Mouse (Mus musculus) bone marrow macrophage, adult 2 months (primary cell): ENCODE results near the gene Cox10. TPM values are rescaled to one million over a fixed set of nuclear protein-coding genes. Genes with fewer than 3 reads are reported as not detected.

Source experiments
- H3K27ac ChIP-seq: 2 replicates; pipeline ENCODE4 v1.5.1; 2012; ENCODE audit warnings: low read depth, low read length; ENCODE audit not compliant: insufficient read depth
- H3K4me1 ChIP-seq: 2 replicates; pipeline ENCODE4 v1.6.1; 2012; ENCODE audit warnings: low read length; ENCODE audit not compliant: control insufficient read depth, insufficient read depth
- H3K4me3 ChIP-seq: 2 replicates; pipeline ENCODE4 v1.5.1; 2012; ENCODE audit warnings: mild to moderate bottlenecking, low read length, moderate library complexity; ENCODE audit not compliant: insufficient read depth
- CTCF ChIP-seq: IDR thresholded peaks from 2 replicates; pipeline ENCODE4 v1.5.1; 2012; ENCODE audit warnings: low read depth, mild to moderate bottlenecking, low read length, moderate library complexity
- POLR2A ChIP-seq: IDR thresholded peaks from 2 replicates; pipeline ENCODE4 v1.6.1; 2012; ENCODE audit warnings: mild to moderate bottlenecking, low read depth, low read length, borderline replicate concordance
- polyA plus RNA-seq: library from polyadenylated mRNA; stranded (reverse); fragments of >200 nt; gene quantifications from 2 replicates; pipeline ENCODE4 v1.2.4, GENCODE M21; 2012; ENCODE audit not compliant: missing spikeins, insufficient read depth, insufficient read length

Cox10 gene
- polyA plus RNA-seq, 1 experiment, result 6.0 TPM

GRCm38 (mm10) chr11:63968388-63969035 lies 110.8 kb downstream of the Cox10 start:
- Histone ChIP-seq H3K27ac (no peak overlapping the region), H3K4me1 (no peaks in the 10 kb centered on the region; the same call in 1 of the 2 replicates), H3K4me3 (no peak overlapping the region)
- TF ChIP-seq CTCF (no peak), POLR2A (no peak)

- Histone ChIP-seq H3K4me3 (no peak overlapping the region), H3K27ac (no peak overlapping the region), H3K4me1 (no peaks in the 10 kb centered on the region; the same call in 1 of the 2 replicates)
- TF ChIP-seq CTCF, result no peak
- TF ChIP-seq POLR2A, result no peak
Observed at GRCm38 (mm10) chr11:63967641-63968387, 111.5 kb downstream of the Cox10 start.

- Histone ChIP-seq H3K27ac (no peak overlapping the region), H3K4me3 (no peak overlapping the region), H3K4me1 (no peaks in the 10 kb centered on the region; the same call in 1 of the 2 replicates)
- TF ChIP-seq CTCF (no peak), POLR2A (no peak)
Observed at GRCm38 (mm10) chr11:63965437-63965836, 113.8 kb downstream of the Cox10 start.

- TF ChIP-seq POLR2A, result no peak
- no peak for TF ChIP-seq CTCF
- Histone ChIP-seq H3K4me3 (no peak overlapping the region), H3K27ac (no peak overlapping the region), H3K4me1 (no peaks in the 10 kb centered on the region)
Observed at GRCm38 (mm10) chr11:63957207-63957606, 122.1 kb downstream of the Cox10 start.

GRCm38 (mm10) chr11:63956748-63957147 lies 122.5 kb downstream of the Cox10 start:
- Histone ChIP-seq H3K4me1 (no peaks in the 10 kb centered on the region), H3K27ac (no peak overlapping the region), H3K4me3 (no peak overlapping the region)
- no peak for TF ChIP-seq CTCF
- TF ChIP-seq POLR2A, result no peak

GRCm38 (mm10) chr11:63953887-63954286 lies 125.4 kb downstream of the Cox10 start:
- TF ChIP-seq CTCF (no peak), POLR2A (no peak)
- H3K4me3 ChIP-seq, result no peak overlapping the region
- H3K4me1 ChIP-seq, result no peaks in the 10 kb centered on the region
- no peak overlapping the region for H3K27ac ChIP-seq

DNA sequence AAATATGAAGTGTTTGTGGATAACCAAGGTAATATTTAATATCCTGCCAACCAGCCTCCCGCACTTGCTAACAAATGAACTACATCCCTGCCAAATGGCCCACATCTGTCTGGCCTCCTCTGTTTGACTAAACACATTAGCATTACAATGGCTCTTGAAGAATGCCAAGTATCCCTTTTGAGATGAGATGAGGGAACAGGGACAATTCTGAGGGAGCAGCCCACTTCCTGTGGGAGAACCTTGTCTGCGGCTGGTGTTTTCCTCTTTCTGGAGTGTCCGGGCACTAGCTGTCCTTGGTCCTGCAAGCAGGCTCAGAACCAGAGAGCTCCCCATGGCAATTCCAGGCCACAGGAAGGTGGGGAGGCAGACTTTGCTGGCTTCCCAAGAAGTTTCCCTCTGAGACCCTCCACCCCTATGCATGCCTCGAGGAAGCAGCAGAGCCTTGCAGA lies 126.5 kb downstream of the Cox10 start:
- no peaks in the 10 kb centered on the region for H3K4me1 ChIP-seq
- TF ChIP-seq CTCF (no peak), POLR2A (no peak)
- H3K4me3 ChIP-seq, result no peak overlapping the region
- H3K27ac ChIP-seq, result no peak overlapping the region

DNA sequence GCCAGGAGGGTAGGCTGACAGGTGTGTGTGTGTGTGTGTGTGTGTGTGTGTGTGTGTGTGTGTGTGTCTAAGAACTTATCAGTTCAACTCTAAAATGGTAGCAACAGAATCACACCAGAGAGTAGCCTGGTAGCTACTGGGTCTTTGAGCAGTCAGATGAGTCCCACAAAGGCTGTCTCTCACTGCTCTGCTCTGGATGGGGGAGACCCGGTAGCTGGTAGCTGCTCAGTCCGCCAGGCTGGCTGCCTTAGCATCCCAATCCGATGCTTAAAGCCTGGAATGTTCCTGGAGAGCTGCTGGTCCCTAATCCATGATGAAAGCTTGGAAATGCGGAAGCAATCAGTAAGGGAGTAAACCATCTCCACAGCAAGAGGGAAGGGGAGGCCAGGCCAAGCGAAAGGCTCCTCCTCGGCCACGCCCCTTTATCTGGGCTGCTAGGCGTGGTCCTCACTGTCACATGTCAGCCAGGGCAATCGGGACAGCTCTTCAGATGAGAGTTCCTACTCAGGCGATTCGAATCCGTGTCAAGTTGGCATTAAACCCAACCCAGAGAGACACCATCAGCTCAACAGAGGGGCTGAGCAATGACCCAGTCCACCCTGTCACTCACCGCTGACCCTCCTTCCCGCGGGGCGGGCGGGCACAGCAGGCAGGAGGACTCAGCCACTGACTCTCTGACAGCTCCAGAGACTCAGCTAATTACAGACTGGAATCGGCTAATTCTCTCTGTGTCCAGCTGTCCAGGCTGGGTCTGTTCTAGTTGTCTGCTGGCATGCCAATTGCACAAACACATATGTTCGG lies 127.2 kb downstream of the Cox10 start:
- Histone ChIP-seq H3K4me1 (no peaks in the 10 kb centered on the region), H3K4me3 (no peak overlapping the region)
- TF ChIP-seq POLR2A, result no peak
- TF ChIP-seq CTCF, result no peak

DNA sequence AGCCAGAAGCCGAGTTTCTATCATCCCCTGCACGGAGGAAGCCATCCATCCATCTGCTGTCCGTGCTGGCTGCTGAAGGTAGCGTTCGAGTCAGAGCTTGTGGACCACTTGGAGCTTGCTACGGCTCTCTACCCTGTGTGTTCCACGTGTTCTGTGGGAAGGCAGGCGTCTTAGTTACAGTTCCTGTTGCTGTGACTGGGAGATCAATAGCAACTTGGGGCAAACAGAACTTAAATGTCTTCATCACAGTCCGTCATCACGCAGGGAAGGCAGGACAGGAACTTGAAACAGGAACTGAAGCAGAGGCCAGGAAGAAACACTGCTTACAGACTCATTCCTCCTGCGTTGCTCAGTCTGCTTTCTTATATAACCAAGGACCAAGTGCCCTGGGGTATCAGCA lies 130.9 kb downstream of the Cox10 start:
- Histone ChIP-seq H3K4me1 (no peaks in the 10 kb centered on the region), H3K4me3 (no peak overlapping the region), H3K27ac (no peak overlapping the region)
- TF ChIP-seq CTCF (no peak), POLR2A (no peak)

More for the DNA sequence above, 127.2 kb downstream of the Cox10 start:
- no peak overlapping the region for H3K27ac ChIP-seq
